Mouse (Mus musculus): ENCODE results near the gene Atp6v1f. TPM values are rescaled to one million over a fixed set of nuclear protein-coding genes. Genes with fewer than 3 reads are reported as not detected.
A peak's percentile ranks its signal among the peaks of the same experiment; 100 is the strongest.

The Atp6v1f gene
- polyA plus RNA-seq (2015; fragmentation: Nextera tagmentation; extraction: Ambion mirVana) = 381 and 416 TPM in 2 replicates

- peak; percentile 95 for DNase-seq (ENCODE audit: low spot score)
These were observed at the start of gene Atp6v1f for GRCm38 (mm10) chr6:29467583-29468354. Gene Atp6v1f, plus strand, starts transcription at chr6:29467718.

GRCm38 (mm10) chr6:29420596-29420995 is 46.9 kb upstream of the Atp6v1f start:
- no peak for DNase-seq (ENCODE audit: low spot score)

- no peak for DNase-seq (ENCODE audit: low spot score)
These were observed 42.4 kb upstream of the Atp6v1f start for GRCm38 (mm10) chr6:29425118-29425517.

- no peak for DNase-seq (ENCODE audit: low spot score)
These were observed 41.2 kb upstream of the Atp6v1f start for GRCm38 (mm10) chr6:29426331-29426730.

- no peak for DNase-seq (ENCODE audit: low spot score)
These were observed 39.3 kb upstream of the Atp6v1f start for GRCm38 (mm10) chr6:29428171-29428570.

GRCm38 (mm10) chr6:29430681-29431420 is 36.7 kb upstream of the Atp6v1f start:
- no peak for DNase-seq (ENCODE audit: low spot score)

GRCm38 (mm10) chr6:29431473-29431872 is 36.0 kb upstream of the Atp6v1f start:
- no peak for DNase-seq (ENCODE audit: low spot score)

- no peak for DNase-seq (ENCODE audit: low spot score)
These were observed 35.4 kb upstream of the Atp6v1f start for GRCm38 (mm10) chr6:29432156-29432555.

GRCm38 (mm10) chr6:29432676-29433037 is 34.9 kb upstream of the Atp6v1f start:
- no peak for DNase-seq (ENCODE audit: low spot score)

- DNase-seq (ENCODE audit: low spot score) = no peak
These were observed 34.3 kb upstream of the Atp6v1f start, which contains the start of gene Flnc for GRCm38 (mm10) chr6:29433038-29433803. Gene Flnc, plus strand, starts transcription at chr6:29433256.

- no peak for DNase-seq (ENCODE audit: low spot score)
These were observed 33.4 kb upstream of the Atp6v1f start for GRCm38 (mm10) chr6:29433804-29434795.

- DNase-seq (ENCODE audit: low spot score) = no peak
These were observed 32.4 kb upstream of the Atp6v1f start for GRCm38 (mm10) chr6:29434911-29435691.

GRCm38 (mm10) chr6:29435940-29436451 is 31.5 kb upstream of the Atp6v1f start:
- no peak for DNase-seq (ENCODE audit: low spot score)

GRCm38 (mm10) chr6:29436461-29436934 is 31.0 kb upstream of the Atp6v1f start:
- DNase-seq (ENCODE audit: low spot score) = no peak

GRCm38 (mm10) chr6:29439251-29439650 is 28.3 kb upstream of the Atp6v1f start:
- DNase-seq (ENCODE audit: low spot score) = no peak

- no peak for DNase-seq (ENCODE audit: low spot score)
These were observed 27.7 kb upstream of the Atp6v1f start for GRCm38 (mm10) chr6:29439789-29440188.

- DNase-seq (ENCODE audit: low spot score) = peak; percentile 43
These were observed 22.7 kb upstream of the Atp6v1f start for GRCm38 (mm10) chr6:29444773-29445172.

- DNase-seq (ENCODE audit: low spot score) = no peak
These were observed 22.2 kb upstream of the Atp6v1f start for GRCm38 (mm10) chr6:29445354-29445753.

GRCm38 (mm10) chr6:29449858-29450257 is 17.7 kb upstream of the Atp6v1f start:
- no peak for DNase-seq (ENCODE audit: low spot score)
